Mouse (Mus musculus) myocyte (in vitro differentiated cells): ENCODE data around the gene B130006D01Rik. TPM values are rescaled to one million over a fixed set of nuclear protein-coding genes. Genes with fewer than 3 reads are reported as not detected.

Experiments
- H3K27me3 ChIP-seq: one replicate; pipeline ENCODE4 v1.6.1; 2011; ENCODE audit not compliant: control insufficient read depth, insufficient read depth, insufficient read length
- H3K36me3 ChIP-seq: one replicate; pipeline ENCODE4 v1.6.1; 2011; ENCODE audit not compliant: control insufficient read depth, insufficient read depth
- H3K4me2 ChIP-seq: one replicate; pipeline ENCODE4 v1.6.1; 2011; ENCODE audit warnings: low read depth, control low read depth
- H3K4me3 ChIP-seq: one replicate; pipeline ENCODE4 v1.5.1; 2011; ENCODE audit warnings: mild to moderate bottlenecking, control low read depth, moderate library complexity
- H3K79me2 ChIP-seq: one replicate; pipeline ENCODE4 v1.6.1; 2011; ENCODE audit not compliant: control insufficient read depth, insufficient read depth
- H3ac ChIP-seq: one replicate; pipeline ENCODE4 v1.6.1; 2011; ENCODE audit not compliant: control insufficient read depth, insufficient read length
- CEBPB ChIP-seq: IDR thresholded peaks from 2 replicates; pipeline ENCODE4 v1.6.1; 2011; ENCODE audit warnings: mild to moderate bottlenecking, moderate library complexity; ENCODE audit not compliant: poor library complexity, insufficient read depth, severe bottlenecking
- E2F4 ChIP-seq: IDR thresholded peaks from one replicate; pipeline ENCODE4 v1.6.1; 2011; ENCODE audit warnings: mild to moderate bottlenecking, control low read depth, moderate library complexity; ENCODE audit not compliant: insufficient read depth
- MAX ChIP-seq: IDR thresholded peaks from one replicate; pipeline ENCODE4 v1.6.1; 2011; ENCODE audit warnings: low read depth, mild to moderate bottlenecking, control low read depth
- MYOD1 ChIP-seq, 3 experiments: IDR thresholded peaks; one replicate each; pipeline ENCODE4 v1.6.1; 2011; ENCODE audit warnings: control low read depth in 2 of 3, low read depth in 2 of 3, mild to moderate bottlenecking in 2 of 3, moderate library complexity in 1 of 3; ENCODE audit not compliant: insufficient read length in 2 of 3, control insufficient read depth in 1 of 3
- MYOG ChIP-seq, 3 experiments: IDR thresholded peaks; one replicate each; pipeline ENCODE4 v1.6.1; 2011; ENCODE audit warnings: control low read depth in 2 of 3, low read depth in 2 of 3, mild to moderate bottlenecking in 2 of 3; ENCODE audit not compliant: insufficient read length in 2 of 3, control insufficient read depth in 1 of 3, insufficient read depth in 1 of 3
- POLR2A ChIP-seq: IDR thresholded peaks from one replicate; pipeline ENCODE4 v1.6.1; 2011; ENCODE audit warnings: low read depth, mild to moderate bottlenecking, control low read depth, moderate library complexity; ENCODE audit not compliant: insufficient read length
- POLR2AphosphoS2 ChIP-seq: IDR thresholded peaks from one replicate; pipeline ENCODE4 v1.6.1; 2011; ENCODE audit warnings: low read depth, control low read depth; ENCODE audit not compliant: insufficient read length
- REST ChIP-seq: IDR thresholded peaks from one replicate; pipeline ENCODE4 v1.6.1; 2011; ENCODE audit warnings: mild to moderate bottlenecking, control low read depth, moderate library complexity; ENCODE audit not compliant: insufficient read depth, insufficient read length
- SRF ChIP-seq: IDR thresholded peaks from one replicate; pipeline ENCODE4 v1.6.1; 2011; ENCODE audit warnings: low read depth; ENCODE audit not compliant: control insufficient read depth, insufficient read length
- TCF12 ChIP-seq: IDR thresholded peaks from one replicate; pipeline ENCODE4 v1.6.1; 2011; ENCODE audit warnings: mild to moderate bottlenecking, control low read depth; ENCODE audit not compliant: poor library complexity, insufficient read depth, severe bottlenecking
- TCF3 ChIP-seq: IDR thresholded peaks from one replicate; pipeline ENCODE4 v1.6.1; 2011; ENCODE audit warnings: low read depth, control low read depth; ENCODE audit not compliant: insufficient read length
- USF1 ChIP-seq: IDR thresholded peaks from one replicate; pipeline ENCODE4 v1.6.1; 2011; ENCODE audit warnings: low read depth, mild to moderate bottlenecking, control low read depth, moderate library complexity
- polyA plus RNA-seq: library from polyadenylated mRNA; unstranded; fragments of >200 nt; fragmentation: generic; extraction: Trizol; gene quantifications from one replicate; pipeline ENCODE4 v1.2.1, GENCODE M21; 2012; ENCODE audit warnings: missing spikeins

The B130006D01Rik gene
- polyA plus RNA-seq, 1 experiment = 0.02 TPM

DNA sequence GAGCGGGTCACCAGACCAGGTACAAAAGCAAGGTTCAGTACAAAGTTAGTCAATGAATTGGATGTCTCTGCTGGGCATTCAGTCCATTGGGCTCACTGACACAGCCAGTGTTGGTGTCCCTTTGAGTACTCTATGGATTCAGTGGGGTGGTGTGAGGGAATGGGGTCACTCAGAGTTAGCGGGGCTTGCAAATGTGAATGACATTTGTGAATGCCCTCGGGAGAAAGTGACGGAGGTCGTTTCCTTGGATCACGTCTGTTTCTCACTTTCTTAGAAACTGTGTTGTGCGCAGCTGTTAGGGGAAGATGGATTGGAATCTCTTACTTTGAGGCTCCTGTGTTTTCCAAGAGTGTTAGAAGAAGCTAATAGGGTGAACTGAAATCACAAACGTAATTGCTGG, 41.4 kb downstream of the B130006D01Rik start:
- Histone ChIP-seq H3K27me3 (no peaks in the 10 kb centered on the region), H3K36me3 (no peaks in the 10 kb centered on the region)
- TF ChIP-seq TCF12 = no peak
- TF ChIP-seq MAX = no peak
- no peak for TF ChIP-seq REST
- TF ChIP-seq E2F4 = no peak
- TF ChIP-seq POLR2AphosphoS2 = no peak
- TF ChIP-seq TCF3 = no peak
- no peak for TF ChIP-seq SRF
- TF ChIP-seq POLR2A = no peak
- no peak for TF ChIP-seq CEBPB
- TF ChIP-seq MYOG (IDR thresholded peaks at IDR 0.05; ENCODE audit: control insufficient read depth in 1 of 3, insufficient read depth in 1 of 3, insufficient read length in 2 of 3, low read depth in 2 of 3) = no peak
- TF ChIP-seq MYOD1 (IDR thresholded peaks at IDR 0.05; ENCODE audit: control insufficient read depth in 1 of 3, insufficient read length in 2 of 3, low read depth in 2 of 3) = no peak
- no peak for TF ChIP-seq USF1

DNA sequence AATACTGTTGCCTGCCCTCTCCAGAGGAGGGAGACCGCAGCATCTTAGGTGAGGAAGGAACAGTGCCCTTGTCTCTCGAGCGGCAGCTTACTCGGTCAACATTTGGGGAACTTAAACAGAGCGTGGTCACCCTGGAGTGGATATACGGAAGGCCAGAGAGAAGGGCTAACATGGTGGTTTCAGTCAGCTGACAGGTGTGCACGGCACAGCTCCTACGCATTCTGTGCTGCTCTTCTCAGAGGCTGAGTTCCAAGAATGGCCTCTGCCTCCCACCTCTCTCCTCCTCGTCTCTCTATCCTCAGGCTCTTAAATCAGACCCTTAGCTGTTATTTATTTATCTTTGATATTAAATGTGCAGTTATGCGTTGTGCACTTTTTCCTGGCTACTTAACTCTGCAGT, 41.9 kb downstream of the B130006D01Rik start:
- Histone ChIP-seq H3K36me3 (no peaks in the 10 kb centered on the region), H3K27me3 (no peaks in the 10 kb centered on the region), H3K4me2 (no peak overlapping the region), H3ac (no peak overlapping the region), H3K79me2 (no peaks in the 10 kb centered on the region), H3K4me3 (no peak overlapping the region)
- TF ChIP-seq USF1 (no peak), TCF3 (no peak), POLR2A (no peak), MYOD1 (IDR thresholded peaks at IDR 0.05; ENCODE audit: control insufficient read depth in 1 of 3, insufficient read length in 2 of 3, low read depth in 2 of 3) (no peak)

More for the DNA sequence above, 41.4 kb downstream of the B130006D01Rik start:
- H3K4me2 ChIP-seq = no peak overlapping the region
- H3K79me2 ChIP-seq = no peaks in the 10 kb centered on the region
- H3ac ChIP-seq = no peak overlapping the region
- no peak overlapping the region for H3K4me3 ChIP-seq

DNA sequence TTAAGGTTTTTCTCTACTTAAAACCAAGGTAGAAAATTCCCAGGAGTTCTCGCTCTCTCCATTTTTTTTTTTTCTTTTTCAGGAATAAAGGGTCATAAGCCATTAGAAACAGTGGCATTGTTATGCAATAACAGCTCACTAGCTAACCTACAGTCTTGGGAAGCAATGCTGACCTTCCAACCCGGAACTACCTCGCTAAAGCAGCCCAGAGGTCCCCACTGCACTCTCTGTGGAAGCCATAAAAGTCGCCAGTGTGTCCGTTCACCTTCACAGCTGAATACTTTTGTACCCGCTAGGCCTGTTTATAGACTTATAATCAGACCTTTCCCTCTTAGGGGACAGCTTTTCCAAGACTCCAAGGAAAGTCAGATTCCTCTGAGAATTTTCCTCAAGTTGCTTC, 44.9 kb downstream of the B130006D01Rik start:
- H3K27me3 ChIP-seq = no peaks in the 10 kb centered on the region
- TF ChIP-seq POLR2AphosphoS2 (no peak), E2F4 (no peak), SRF (no peak), USF1 (no peak), MAX (no peak), TCF12 (no peak), MYOG (IDR thresholded peaks at IDR 0.05; ENCODE audit: control insufficient read depth in 1 of 3, insufficient read depth in 1 of 3, insufficient read length in 2 of 3, low read depth in 2 of 3) (no peak), TCF3 (no peak), REST (no peak), CEBPB (no peak), POLR2A (no peak), MYOD1 (IDR thresholded peaks at IDR 0.05; ENCODE audit: control insufficient read depth in 1 of 3, insufficient read length in 2 of 3, low read depth in 2 of 3) (no peak)
- no peaks in the 10 kb centered on the region for H3K79me2 ChIP-seq
- no peak overlapping the region for H3K4me2 ChIP-seq
- no peaks in the 10 kb centered on the region for H3K36me3 ChIP-seq
- no peak overlapping the region for H3K4me3 ChIP-seq
- H3ac ChIP-seq = no peak overlapping the region

DNA sequence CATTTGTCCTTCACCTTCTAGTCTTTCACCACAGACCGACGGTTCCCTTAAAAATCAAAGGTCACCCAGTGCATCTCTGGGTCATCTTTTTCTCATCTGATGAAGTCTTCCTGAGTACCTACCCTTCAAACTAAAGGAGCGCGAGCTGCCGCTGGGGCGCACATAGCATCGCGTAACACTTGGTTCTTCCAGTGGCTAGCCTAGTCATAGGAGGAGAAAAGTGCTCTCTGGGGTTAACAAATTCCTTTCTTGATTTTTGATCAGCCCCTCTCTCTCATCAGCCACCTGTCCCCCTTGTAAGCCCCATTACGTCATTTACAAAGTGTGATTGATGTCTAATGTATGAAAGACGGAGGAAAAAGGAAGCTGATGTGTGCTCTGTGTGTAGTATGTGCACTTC, 45.8 kb downstream of the B130006D01Rik start:
- no peaks in the 10 kb centered on the region for H3K79me2 ChIP-seq
- no peaks in the 10 kb centered on the region for H3K27me3 ChIP-seq
- H3ac ChIP-seq = no peak overlapping the region
- no peaks in the 10 kb centered on the region for H3K36me3 ChIP-seq
- TF ChIP-seq E2F4 (no peak), CEBPB (no peak), POLR2A (no peak), TCF12 (no peak), MAX (no peak), TCF3 (no peak), SRF (no peak), MYOG (IDR thresholded peaks at IDR 0.05; ENCODE audit: control insufficient read depth in 1 of 3, insufficient read depth in 1 of 3, insufficient read length in 2 of 3, low read depth in 2 of 3) (no peak), POLR2AphosphoS2 (no peak), USF1 (no peak), REST (no peak), MYOD1 (IDR thresholded peaks at IDR 0.05; ENCODE audit: control insufficient read depth in 1 of 3, insufficient read length in 2 of 3, low read depth in 2 of 3) (no peak)
- no peak overlapping the region for H3K4me2 ChIP-seq
- no peak overlapping the region for H3K4me3 ChIP-seq
